Mouse (Mus musculus) forebrain, embryonic 11.5 days (tissue): ENCODE measurements around the gene Serhl. TPM values are rescaled to one million over a fixed set of nuclear protein-coding genes. Genes with fewer than 3 reads are reported as not detected.
"Not testable (repeated sequence)": the region's sequence is repeated elsewhere in the genome, so short reads cannot be mapped to it uniquely, and the experiment has no call there.

Experiments
- ATAC-seq: fragments of 200-750 bp; cut with Nextera tagmentation; replicated peaks from 2 replicates; pipeline ENCODE4 v1.8.0; 2017; ENCODE audit warnings: moderate TSS enrichment; ENCODE audit not compliant: low FRiP score
- DNase-seq: peaks from one replicate; pipeline ENCODE4 v3.0.0-alpha.2; 2017; ENCODE audit warnings: low spot score
- H3K27ac ChIP-seq: fragments of 300-500 bp; sonication (generic); 2 replicates; pipeline ENCODE4 v1.5.1; 2014; ENCODE audit warnings: low read depth, low read length
- H3K27me3 ChIP-seq: fragments of 300-500 bp; sonication (generic); 2 replicates; pipeline ENCODE4 v1.6.1; 2014; ENCODE audit warnings: mild to moderate bottlenecking, low read length, mixed read lengths; ENCODE audit not compliant: control insufficient read depth, insufficient read depth
- H3K36me3 ChIP-seq: fragments of 300-500 bp; sonication (generic); 2 replicates; pipeline ENCODE4 v1.6.1; 2014; ENCODE audit warnings: mild to moderate bottlenecking, low read length, moderate library complexity, mixed read lengths; ENCODE audit not compliant: control insufficient read depth, insufficient read depth
- H3K4me1 ChIP-seq: fragments of 300-500 bp; sonication (generic); replicated peaks from 2 replicates; pipeline ENCODE4 v1.6.1; 2014; ENCODE audit warnings: low read length, mixed read lengths; ENCODE audit not compliant: control insufficient read depth, insufficient read depth
- H3K4me2 ChIP-seq: fragments of 300-500 bp; sonication (generic); 2 replicates; pipeline ENCODE4 v1.6.1; 2014; ENCODE audit warnings: low read depth, mild to moderate bottlenecking, low read length, moderate library complexity, mixed read lengths; ENCODE audit not compliant: severe bottlenecking
- H3K4me3 ChIP-seq: fragments of 300-500 bp; sonication (generic); 2 replicates; pipeline ENCODE4 v1.5.1; 2014; ENCODE audit warnings: low read depth, low read length
- H3K9ac ChIP-seq: fragments of 300-500 bp; sonication (generic); 2 replicates; pipeline ENCODE4 v1.6.1; 2014; ENCODE audit warnings: low read length
- H3K9me3 ChIP-seq: fragments of 300-500 bp; sonication (generic); 2 replicates; pipeline ENCODE4 v1.6.1; 2016; ENCODE audit warnings: low read length, mixed read lengths; ENCODE audit not compliant: control insufficient read depth
- WGBS: fragments of 180-500 bp; shearing (Covaris S2); extraction: QIAGEN DNeasy Blood & Tissue Kit; methylation state at CpG from one replicate; pipeline ENCODE4 v1.1.7; 2014; 5-methylcytosine and 5-hydroxymethylcytosine counted together
- polyA plus RNA-seq: library from polyadenylated mRNA; unstranded; fragments of >200 nt; fragmentation: Nextera tagmentation; extraction: Ambion mirVana; gene quantifications from 2 replicates; pipeline ENCODE4 v1.2.1, GENCODE M21; 2014

Gene Serhl
- polyA plus RNA-seq, 1 experiment from 2014 or later, result 46.0 TPM

DNA sequence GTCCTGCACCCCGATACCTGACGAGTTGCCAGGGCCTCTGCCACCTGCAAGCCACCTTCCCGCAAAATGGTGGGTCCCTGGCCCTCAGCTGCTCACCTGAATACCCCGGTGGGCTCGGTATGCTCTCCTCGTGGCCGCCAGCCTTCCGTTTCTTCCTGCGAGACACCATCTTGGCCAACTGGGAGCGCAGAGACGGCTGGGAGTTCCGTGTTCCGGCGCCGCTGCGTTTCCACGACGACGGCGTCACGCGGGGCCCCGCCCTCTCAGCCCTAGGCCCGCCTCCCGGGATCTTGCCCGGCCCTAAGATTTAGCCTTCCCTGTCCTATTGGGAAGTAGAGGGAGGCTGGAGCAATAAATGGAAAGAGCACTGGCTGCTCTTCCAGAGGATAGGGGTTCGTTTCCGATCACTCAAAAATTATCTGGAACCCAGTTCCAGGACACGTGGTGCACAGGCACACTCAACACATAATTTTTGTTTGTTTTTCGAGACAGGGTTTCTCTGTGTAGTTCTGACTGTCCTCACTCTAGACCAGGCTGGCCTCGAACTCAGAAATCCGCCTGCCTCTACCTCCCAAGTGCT lies 33.4 kb downstream of the Serhl start, which contains the start of gene Rrp7a:
Gene Rrp7a (minus strand): TSS at position 236 of the 580 bp plus-strand sequence.
- Histone ChIP-seq H3K4me1 (peaks cover 6% of the 10 kb centered on the region; the same call in 1 of the 2 replicates), H3K9me3 (no peaks in the 10 kb centered on the region), H3K9ac (peak within 1 kb of the TSS; percentile 74), H3K27ac (peak within 1 kb of the TSS; percentile 53), H3K36me3 (peaks cover 13% of the 10 kb centered on the region), H3K4me2 (peak within 1 kb of the TSS; percentile 84), H3K27me3 (no peaks in the 10 kb centered on the region), H3K4me3 (peak within 1 kb of the TSS; percentile 81)
- DNase-seq (peak; percentile 95), ATAC-seq (peak; percentile 92)
- 9% methylated on average over 32 of the region's 32 CpGs for WGBS

DNA sequence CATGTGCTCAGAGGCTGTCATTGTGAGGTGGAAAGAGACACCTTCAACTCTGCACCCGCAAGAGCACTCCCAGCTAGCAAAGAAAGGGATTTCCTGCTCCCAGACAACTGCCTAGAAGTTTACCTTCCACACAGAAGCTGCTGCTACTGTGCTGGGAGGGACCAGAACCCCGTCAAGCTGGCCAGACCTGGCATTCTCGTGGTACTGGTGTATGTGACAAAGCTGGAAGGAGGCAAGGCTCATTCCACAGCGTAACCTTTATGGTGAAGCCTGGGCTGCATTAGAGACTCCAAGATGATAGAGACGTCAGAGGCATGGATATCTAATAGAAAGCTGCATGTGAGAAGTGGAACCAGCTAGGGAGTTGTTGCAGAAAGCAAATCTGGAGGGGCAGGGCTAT lies 35.3 kb downstream of the Serhl start:
- no peak for DNase-seq
- WGBS, result 69% methylated on average over 5 of the region's 5 CpGs
- ATAC-seq, result no peak

DNA sequence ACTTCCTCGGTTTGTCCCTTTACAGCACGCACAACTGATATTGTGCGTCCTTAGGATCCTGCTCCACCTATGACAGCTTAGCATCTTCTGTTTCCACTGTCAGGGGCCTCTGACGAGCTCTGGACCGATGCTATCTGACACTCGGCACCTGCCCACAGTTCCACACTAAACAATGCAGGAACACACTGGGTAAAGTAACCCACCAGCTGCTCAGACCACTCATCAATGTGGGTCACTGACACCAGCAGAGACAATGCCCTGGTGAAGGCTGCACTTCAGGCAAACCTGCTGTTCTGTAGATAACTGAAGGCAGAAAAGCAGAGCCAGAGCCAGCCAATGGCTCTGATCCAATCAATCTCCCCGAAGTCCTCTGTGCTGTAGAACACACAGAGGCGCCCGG lies 37.3 kb downstream of the Serhl start:
- WGBS, result 97% methylated on average over 9 of the region's 9 CpGs
- Histone ChIP-seq H3K36me3 (peaks cover 23% of the 10 kb centered on the region), H3K4me3 (no peak overlapping the region), H3K9ac (no peak overlapping the region), H3K27ac (no peak overlapping the region), H3K9me3 (no peaks in the 10 kb centered on the region), H3K4me1 (peaks cover 3% of the 10 kb centered on the region; the same call in 1 of the 2 replicates), H3K27me3 (no peaks in the 10 kb centered on the region), H3K4me2 (no peak overlapping the region)
- ATAC-seq (no peak), DNase-seq (no peak)

More for the DNA sequence above, 35.3 kb downstream of the Serhl start:
- Histone ChIP-seq H3K27me3 (no peaks in the 10 kb centered on the region), H3K9ac (no peak overlapping the region), H3K9me3 (no peaks in the 10 kb centered on the region), H3K36me3 (peaks cover 15% of the 10 kb centered on the region), H3K4me3 (no peak overlapping the region), H3K27ac (no peak overlapping the region), H3K4me1 (peaks cover 6% of the 10 kb centered on the region; the same call in 1 of the 2 replicates), H3K4me2 (no peak overlapping the region)

DNA sequence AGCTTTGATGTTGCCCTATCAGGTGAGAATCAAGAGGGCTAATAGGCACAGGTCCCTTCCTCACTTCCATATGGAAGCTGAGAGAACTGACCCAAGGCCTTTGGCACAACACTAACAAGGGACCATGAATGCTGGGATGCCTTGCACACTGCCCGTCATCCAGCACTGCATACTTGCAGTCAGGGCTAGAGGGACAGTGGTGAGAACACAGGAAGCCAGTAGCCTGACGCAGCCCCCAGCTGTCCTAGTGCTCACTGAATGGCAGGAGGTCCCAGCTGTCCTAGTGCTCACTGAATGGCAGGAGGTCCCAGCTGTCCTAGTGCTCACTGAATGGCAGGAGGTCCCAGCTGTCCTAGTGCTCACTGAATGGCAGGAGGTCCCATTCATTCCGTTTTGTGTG lies 37.7 kb downstream of the Serhl start:
- not testable (repeated sequence) for H3K4me1 ChIP-seq, ATAC-seq, H3K4me2 ChIP-seq, H3K27ac ChIP-seq, DNase-seq, H3K4me3 ChIP-seq, H3K27me3 ChIP-seq, H3K9me3 ChIP-seq, H3K9ac ChIP-seq
- H3K36me3 ChIP-seq, result peaks cover 27% of the 10 kb centered on the region
- 79% methylated on average over 3 of the region's 3 CpGs for WGBS

DNA sequence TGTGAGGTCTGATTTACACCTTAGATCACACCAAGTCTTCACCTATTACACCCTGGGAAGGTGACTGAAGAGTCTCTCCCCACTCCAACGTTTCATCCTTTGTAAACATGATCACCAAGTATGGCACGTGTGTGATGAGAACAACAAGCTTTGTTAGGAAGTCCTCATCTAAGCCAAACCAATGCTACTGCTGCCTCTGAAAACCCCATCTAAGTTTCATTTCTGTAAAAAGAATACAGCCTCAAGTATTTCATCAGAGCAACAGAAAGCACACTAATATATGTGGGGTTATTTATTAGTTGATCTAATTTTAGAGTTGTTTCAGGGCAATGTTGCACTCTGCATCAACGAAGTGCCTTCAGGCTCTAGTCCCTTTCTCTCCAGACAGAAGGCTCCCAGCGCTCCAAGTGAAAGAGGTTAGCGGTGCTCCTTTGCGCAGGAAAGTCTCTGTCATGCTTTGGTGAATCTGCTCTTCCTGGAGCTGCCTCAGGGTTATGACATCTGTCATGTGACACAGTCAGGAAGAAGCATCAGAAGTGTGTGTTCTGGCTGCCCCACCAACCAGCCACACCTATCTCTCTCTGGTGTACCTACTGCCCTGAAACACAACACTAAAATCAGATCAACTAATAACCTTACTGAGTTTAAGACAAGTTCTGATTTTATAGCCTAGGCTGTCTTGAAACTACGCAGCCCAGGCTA lies 40.4 kb downstream of the Serhl start:
- peaks cover 35% of the 10 kb centered on the region for H3K36me3 ChIP-seq
- DNase-seq (no peak), ATAC-seq (no peak)
- no peaks in the 10 kb centered on the region for H3K9me3 ChIP-seq
- no peaks in the 10 kb centered on the region for H3K4me1 ChIP-seq
- H3K4me2 ChIP-seq, result no peak overlapping the region
- H3K4me3 ChIP-seq, result no peak overlapping the region
- H3K27me3 ChIP-seq, result no peaks in the 10 kb centered on the region
- no peak overlapping the region for H3K9ac ChIP-seq
- WGBS, result 94% methylated on average over 7 of the region's 7 CpGs
- H3K27ac ChIP-seq, result no peak overlapping the region

DNA sequence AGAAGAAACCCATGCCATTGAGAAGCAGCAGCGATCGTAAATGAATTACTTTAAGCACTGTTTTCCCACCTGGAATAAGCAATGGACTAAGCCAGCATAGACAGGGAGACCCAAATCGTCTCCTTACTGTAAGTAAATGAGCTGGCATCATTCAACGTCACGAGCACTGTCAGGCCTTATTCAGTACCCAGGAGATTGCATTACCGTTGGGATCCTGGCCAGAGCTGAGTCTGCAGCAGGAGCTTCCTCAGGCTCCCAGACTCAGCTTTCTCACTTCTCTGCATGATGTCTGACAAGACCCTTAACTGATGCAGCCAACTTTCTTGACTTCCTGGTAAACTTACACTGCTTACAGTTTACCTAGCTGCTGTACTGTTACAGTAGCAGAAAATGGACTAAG lies 45.4 kb downstream of the Serhl start:
- Histone ChIP-seq H3K9me3 (no peaks in the 10 kb centered on the region), H3K4me2 (no peak overlapping the region), H3K9ac (no peak overlapping the region), H3K36me3 (peaks cover 37% of the 10 kb centered on the region), H3K4me1 (no peaks in the 10 kb centered on the region), H3K27ac (no peak overlapping the region), H3K4me3 (no peak overlapping the region), H3K27me3 (no peaks in the 10 kb centered on the region)
- DNase-seq (no peak), ATAC-seq (no peak)
- 94% methylated on average over 6 of the region's 6 CpGs for WGBS

DNA sequence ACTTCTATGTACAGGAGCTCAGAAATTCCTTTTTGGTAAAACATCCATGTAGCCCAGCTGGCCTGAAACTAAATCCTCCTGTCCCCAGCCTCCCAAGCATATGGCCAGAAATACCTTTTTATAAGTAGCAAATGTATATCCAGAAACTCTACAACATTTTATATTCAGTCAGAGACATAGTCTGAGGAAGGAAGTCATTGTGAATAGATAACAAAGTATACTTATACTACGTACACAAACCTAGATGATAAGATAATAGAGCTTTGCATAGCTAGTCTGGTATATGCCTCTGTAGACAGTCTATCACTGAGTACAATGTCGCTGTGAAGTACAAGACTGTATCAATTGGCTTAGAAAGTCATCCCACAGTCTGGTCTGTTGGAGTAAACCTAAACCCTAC lies 46.3 kb downstream of the Serhl start:
- no peak for ATAC-seq
- Histone ChIP-seq H3K4me1 (no peaks in the 10 kb centered on the region), H3K27me3 (no peaks in the 10 kb centered on the region), H3K4me2 (no peak overlapping the region), H3K27ac (no peak overlapping the region), H3K9ac (no peak overlapping the region), H3K4me3 (no peak overlapping the region), H3K36me3 (peaks cover 37% of the 10 kb centered on the region), H3K9me3 (no peaks in the 10 kb centered on the region)
- DNase-seq, result no peak
- 93% methylated on average over 2 of the region's 2 CpGs for WGBS

DNA sequence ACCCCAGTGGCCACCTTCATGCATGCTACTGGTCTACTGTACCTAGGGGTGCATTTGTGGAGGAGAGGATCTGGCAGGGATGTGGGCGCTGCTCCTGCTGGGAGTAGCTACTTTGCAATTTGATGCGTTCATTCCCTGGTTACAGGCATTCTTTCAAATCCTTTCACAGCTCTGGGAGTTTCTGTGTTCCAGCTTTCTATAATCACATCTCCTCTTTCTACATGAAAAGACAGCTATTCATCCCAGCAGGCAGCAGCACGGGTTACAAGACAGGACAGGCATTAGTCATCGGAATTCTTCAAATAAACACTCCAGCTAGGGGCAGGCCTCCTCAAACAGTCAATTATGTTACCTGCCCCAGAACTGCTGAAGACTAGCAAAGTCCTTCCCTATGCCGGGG lies 53.6 kb downstream of the Serhl start:
- Histone ChIP-seq H3K36me3 (peaks cover 11% of the 10 kb centered on the region; the same call in 1 of the 2 replicates), H3K27ac (0 out of 2 replicates have a peak overlapping the region, but pooled peaks have one; percentile 21)

More for the DNA sequence above, 53.6 kb downstream of the Serhl start:
- Histone ChIP-seq H3K4me1 (peaks cover 6% of the 10 kb centered on the region), H3K9ac (no peak overlapping the region), H3K9me3 (no peaks in the 10 kb centered on the region), H3K4me3 (no peak overlapping the region), H3K27me3 (no peaks in the 10 kb centered on the region), H3K4me2 (no peak overlapping the region)
- 41% methylated on average over 5 of the region's 5 CpGs for WGBS
- no peak for ATAC-seq
- no peak for DNase-seq
